Mouse (Mus musculus) ES-Bruce4 (cell line): ENCODE measurements around the gene Gse1.

Experiments used
- CTCF ChIP-seq: IDR thresholded peaks from one replicate; pipeline ENCODE4 v1.8.1; 2011; ENCODE audit warnings: low read depth, low read length
- POLR2A ChIP-seq: IDR thresholded peaks from one replicate; pipeline ENCODE4 v1.8.1; 2011; ENCODE audit warnings: low read length; ENCODE audit not compliant: insufficient read depth

GRCm38 (mm10) chr8:120276891-120277426 lies 48.7 kb downstream of the Gse1 start:
- no peak for TF ChIP-seq POLR2A
- TF ChIP-seq CTCF, result peak; percentile 46
